Mouse (Mus musculus) brain, embryonic 14.5 days (tissue): ENCODE results near the gene Pak1ip1. TPM values are rescaled to one million over a fixed set of nuclear protein-coding genes. Genes with fewer than 3 reads are reported as not detected.

ENCODE experiments used
- DNase-seq: peaks from one replicate; pipeline ENCODE4 v3.0.0-alpha.2; 2011; ENCODE audit warnings: low read depth
- CTCF ChIP-seq: fragments of 200-500 bp; IDR thresholded peaks from 2 replicates; pipeline ENCODE4 v1.5.1; 2012; ENCODE audit warnings: inconsistent platforms, mild to moderate bottlenecking, moderate library complexity, borderline replicate concordance; ENCODE audit not compliant: insufficient read depth, insufficient read length; ENCODE audit errors: extremely low read depth
- POLR2A ChIP-seq: fragments of 200-500 bp; IDR thresholded peaks from 2 replicates; pipeline ENCODE4 v1.6.1; 2012; ENCODE audit warnings: mild to moderate bottlenecking, inconsistent platforms, borderline replicate concordance; ENCODE audit not compliant: poor library complexity, insufficient read depth, insufficient read length, severe bottlenecking; ENCODE audit errors: extremely low read depth
- polyA plus RNA-seq: library from polyadenylated mRNA; depleted of rRNA; stranded (reverse); fragments of >200 nt; gene quantifications from 2 replicates; pipeline ENCODE4 v1.2.3, GENCODE M21; 2012; rRNA removed

The Pak1ip1 gene
- polyA plus RNA-seq, 1 experiment: 49.9 TPM

DNA sequence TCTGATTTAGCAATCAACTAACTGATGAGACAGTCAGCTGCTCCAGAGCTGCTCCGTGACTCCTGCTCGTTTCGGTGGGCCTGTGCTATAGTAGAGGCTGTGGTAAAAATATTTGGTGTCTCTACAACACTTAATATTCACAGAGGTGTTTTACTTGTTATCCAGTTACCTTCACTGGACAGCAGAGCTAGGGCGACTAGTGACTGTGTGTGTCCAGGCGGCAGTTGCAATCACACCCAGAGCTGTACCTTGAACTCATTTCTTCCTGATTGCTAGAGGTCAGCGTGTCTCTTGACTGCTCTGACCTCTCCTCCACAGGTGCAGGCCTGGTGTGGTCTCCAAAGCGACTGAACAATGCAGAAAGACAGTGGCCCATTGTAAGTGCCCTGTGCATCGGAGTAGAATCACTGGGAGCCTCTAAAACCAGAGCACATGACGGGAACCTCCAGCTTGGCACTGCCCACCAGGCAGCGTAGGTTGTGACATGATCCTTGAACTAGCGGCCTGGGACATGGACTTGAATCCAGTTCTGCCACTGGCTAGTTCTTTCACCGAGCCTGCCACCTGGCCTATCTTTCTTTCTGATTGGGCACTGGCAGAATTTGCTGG is 16.1 kb downstream of the Pak1ip1 start:
- TF ChIP-seq POLR2A (no peak), CTCF (no peak)
- no peak for DNase-seq

DNA sequence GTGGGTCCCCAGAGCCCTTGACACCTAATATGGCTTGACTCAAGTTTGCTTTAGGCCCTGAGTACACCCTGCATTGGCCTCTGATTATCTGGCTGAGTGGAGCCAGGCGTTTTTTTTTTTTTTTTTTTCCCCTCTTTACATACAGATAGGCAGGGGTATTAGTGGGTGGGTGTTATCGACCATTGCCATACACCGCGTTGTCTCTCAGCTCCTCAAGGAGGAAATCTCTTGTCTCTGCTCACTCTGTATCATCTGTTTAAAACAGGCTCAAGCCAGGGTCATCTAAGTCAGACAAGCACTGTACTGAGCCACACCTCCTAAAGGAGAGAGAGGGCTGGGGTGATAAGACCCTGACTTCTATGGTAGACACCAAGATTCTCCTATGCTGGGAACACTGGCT is 17.0 kb downstream of the Pak1ip1 start:
- TF ChIP-seq POLR2A (no peak), CTCF (no peak)
- DNase-seq: no peak

- TF ChIP-seq POLR2A (no peak), CTCF (no peak)
- no peak for DNase-seq
These were observed 17.4 kb downstream of the Pak1ip1 start for GRCm38 (mm10) chr13:41018236-41018635.

DNA sequence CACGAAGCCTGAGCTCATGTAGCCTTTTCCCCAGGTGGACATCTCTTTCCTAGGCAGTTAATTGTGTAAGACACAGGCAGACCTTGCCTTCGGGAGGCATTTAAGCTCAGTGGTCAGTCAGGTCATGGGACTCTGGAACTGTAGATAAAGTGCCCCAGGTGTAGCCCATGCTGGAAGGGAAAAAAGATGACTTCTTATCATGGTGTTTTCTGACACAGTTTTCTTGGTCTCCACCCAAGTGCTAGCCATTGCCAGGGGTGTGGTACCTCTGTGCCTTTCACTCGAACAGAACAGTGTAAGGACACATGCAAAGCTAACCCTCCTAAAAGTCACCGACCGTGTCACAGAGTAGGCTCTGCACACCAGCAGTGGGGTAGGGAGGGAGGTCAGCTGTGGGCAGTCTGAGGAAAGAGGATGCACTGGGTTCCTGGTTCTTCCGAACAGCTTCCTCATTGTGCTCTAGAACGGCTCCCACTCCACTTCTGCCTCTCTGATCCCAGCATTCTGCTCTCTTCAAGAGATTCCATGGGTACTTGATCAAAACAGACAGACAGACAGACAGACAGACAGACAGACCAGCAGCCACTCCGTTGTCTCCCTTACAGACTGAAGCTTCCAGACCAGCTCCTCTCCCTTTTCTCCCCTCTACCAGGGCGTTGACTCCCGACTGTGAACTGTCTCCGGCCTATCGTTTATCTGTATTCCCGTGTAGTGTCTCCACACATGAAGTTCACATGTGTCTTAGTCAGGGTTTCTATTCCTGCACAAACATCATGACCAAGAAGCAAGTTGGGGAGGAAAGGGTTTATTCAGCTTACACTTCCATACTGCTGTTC is 18.2 kb downstream of the Pak1ip1 start:
- no peak for TF ChIP-seq CTCF
- TF ChIP-seq POLR2A: no peak
- DNase-seq: no peak

GRCm38 (mm10) chr13:41020494-41020893 is 19.7 kb downstream of the Pak1ip1 start:
- no peak for TF ChIP-seq POLR2A
- TF ChIP-seq CTCF: no peak
- no peak for DNase-seq

DNA sequence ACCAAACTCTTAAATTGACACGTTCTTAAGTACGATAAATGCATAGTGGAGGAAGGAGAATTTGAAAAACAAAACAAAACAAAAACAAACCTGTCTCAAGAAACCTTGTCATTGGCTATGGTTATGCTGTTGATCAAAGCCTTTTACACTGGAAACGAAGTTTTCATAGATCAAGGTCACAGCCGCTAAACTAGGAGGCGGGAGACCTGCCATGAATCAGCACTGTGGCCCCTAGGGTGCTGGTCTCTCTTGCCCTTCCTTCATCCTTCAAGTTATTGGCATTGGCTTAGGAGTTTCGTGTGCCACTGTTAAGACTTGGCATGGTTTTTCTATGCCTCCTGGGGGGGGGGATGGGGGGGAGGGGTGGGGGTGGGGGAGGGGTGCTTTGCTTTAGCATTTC is 20.8 kb downstream of the Pak1ip1 start:
- no peak for TF ChIP-seq POLR2A
- TF ChIP-seq CTCF: no peak
- DNase-seq: no peak

DNA sequence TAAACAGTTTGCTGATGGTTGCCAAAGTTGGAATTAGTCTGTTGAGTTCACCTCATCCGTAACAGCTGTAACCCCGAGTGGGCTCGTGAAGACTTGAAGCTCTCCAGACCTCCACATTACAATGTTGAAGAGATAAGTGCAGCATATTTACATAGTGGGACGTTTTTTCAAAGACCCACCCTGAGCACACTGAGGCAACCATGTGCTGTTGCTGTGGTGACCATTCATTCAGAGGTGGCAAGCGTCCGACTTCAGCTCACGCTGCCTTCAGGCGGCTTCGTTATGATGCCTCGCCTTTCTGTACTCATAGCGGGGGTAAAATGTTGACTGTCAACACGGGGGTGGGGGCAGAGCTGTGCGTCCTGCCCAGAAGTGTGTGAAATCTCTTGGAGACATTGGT is 21.3 kb downstream of the Pak1ip1 start:
- TF ChIP-seq CTCF (no peak), POLR2A (no peak)
- DNase-seq: no peak

- TF ChIP-seq POLR2A (no peak), CTCF (no peak)
These were observed 29.3 kb downstream of the Pak1ip1 start for GRCm38 (mm10) chr13:41030098-41030497.

DNA sequence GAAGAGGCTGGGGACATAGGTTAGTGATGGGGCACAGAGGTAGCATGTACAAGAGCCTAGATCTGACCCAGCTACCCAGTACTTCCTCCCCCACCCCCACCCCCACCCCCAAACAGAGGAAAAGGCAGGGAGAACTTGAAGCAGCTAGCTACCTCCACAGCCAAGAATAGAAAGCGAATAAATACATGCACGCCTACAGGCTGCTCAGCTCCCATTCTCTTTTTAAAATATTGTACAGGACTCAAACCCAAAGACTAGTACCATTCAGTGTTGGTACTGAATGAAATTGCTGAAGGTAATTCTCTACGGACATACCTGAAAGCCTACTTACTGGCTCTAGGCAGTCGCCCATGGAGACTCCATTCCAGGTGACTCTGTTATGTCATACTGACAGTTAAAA is 41.7 kb downstream of the Pak1ip1 start:
- TF ChIP-seq POLR2A (no peak), CTCF (no peak)

More at GRCm38 (mm10) chr13:41030098-41030497, 29.3 kb downstream of the Pak1ip1 start:
- DNase-seq: no peak

GRCm38 (mm10) chr13:41045901-41046300 is 45.1 kb downstream of the Pak1ip1 start:
- TF ChIP-seq POLR2A (no peak), CTCF (no peak)
- no peak for DNase-seq

More for the DNA sequence above, 41.7 kb downstream of the Pak1ip1 start:
- no peak for DNase-seq

DNA sequence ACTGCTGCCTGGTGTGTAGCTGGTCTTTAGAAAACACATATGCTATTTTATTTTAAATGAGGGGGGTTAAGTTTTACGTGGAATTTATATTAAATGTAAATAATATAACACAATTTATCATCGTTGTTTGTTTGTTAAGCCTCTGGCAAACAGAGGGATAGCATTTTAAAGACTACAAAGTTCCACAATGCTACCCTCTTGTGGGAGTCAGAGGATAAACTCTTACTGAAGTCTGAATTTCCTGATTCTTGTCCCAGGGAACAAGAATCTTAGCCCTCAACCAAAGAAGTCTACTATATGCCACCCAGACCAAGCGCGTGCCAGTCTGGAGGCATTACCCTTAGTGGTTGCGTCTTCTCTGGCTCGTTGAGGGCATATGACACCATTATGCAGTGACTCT is 46.5 kb downstream of the Pak1ip1 start:
- TF ChIP-seq CTCF (no peak), POLR2A (no peak)
- no peak for DNase-seq

DNA sequence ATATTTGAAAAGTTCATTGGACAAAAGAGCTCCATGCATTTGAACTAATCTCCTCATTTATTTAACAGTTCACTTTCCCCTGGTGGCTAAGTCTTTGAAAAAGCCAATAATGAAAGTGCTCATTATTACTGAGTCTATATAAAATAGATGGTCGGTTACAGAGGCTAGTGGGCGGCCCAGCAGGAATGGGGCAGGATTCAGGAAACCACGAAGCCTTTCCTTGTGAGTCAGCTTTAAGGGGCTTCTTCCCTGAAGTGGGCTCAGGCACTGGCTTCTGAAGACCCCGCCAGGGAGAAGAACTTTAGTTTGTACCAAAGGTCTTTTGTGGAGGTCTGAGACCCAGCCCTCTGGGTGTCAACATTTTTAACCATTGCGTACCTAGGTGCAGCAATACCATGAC is 51.1 kb downstream of the Pak1ip1 start:
- peak; percentile 65 for DNase-seq
- TF ChIP-seq POLR2A (no peak), CTCF (no peak)

Other genes starting within 250 kb of the Pak1ip1 start
- gene Gcnt2, start 141.3 kb upstream of the Pak1ip1 start, polyA plus RNA-seq: 2.0 and 4.2 TPM in 2 replicates
- gene Tmem14c, start 15.3 kb downstream of the Pak1ip1 start, polyA plus RNA-seq: 69.9 and 84.6 TPM in 2 replicates
- 1.3 and 1.7 TPM in 2 replicates for gene Mak, start 78.7 kb downstream of the Pak1ip1 start, polyA plus RNA-seq
- gene Gcm2, start 110.0 kb downstream of the Pak1ip1 start, polyA plus RNA-seq: not detected in 2 replicates
- 0.04 TPM in 1 of 2 replicates, not detected in the other for gene Sycp2l, start 113.3 kb downstream of the Pak1ip1 start, polyA plus RNA-seq
- gene Elovl2, start 219.4 kb downstream of the Pak1ip1 start, polyA plus RNA-seq: 35.0 and 39.5 TPM in 2 replicates
- gene Smim13, start 248.8 kb downstream of the Pak1ip1 start, polyA plus RNA-seq: 17.3 and 24.5 TPM in 2 replicates